Mouse (Mus musculus): ENCODE data around the gene Smim24.

Smim24 gene

GRCm38 (mm10) chr10:81408424-81408729 is 15.5 kb downstream of the Smim24 start:
- no peak for DNase-seq (ENCODE audit: low spot score in 2 of 2)

- peak in 1 of 2 experiments; percentile 81 for DNase-seq (ENCODE audit: low spot score in 2 of 2)
Measured at GRCm38 (mm10) chr10:81408871-81409291, 16.0 kb downstream of the Smim24 start.

GRCm38 (mm10) chr10:81409330-81409729 is 16.5 kb downstream of the Smim24 start:
- DNase-seq (ENCODE audit: low spot score in 2 of 2) = no peak

- no peak for DNase-seq (ENCODE audit: low spot score in 2 of 2)
Measured at GRCm38 (mm10) chr10:81410350-81410749, 17.5 kb downstream of the Smim24 start.

- DNase-seq (ENCODE audit: low spot score in 2 of 2) = no peak
Measured at GRCm38 (mm10) chr10:81410981-81411380, 18.1 kb downstream of the Smim24 start.

- DNase-seq (ENCODE audit: low spot score in 2 of 2) = peak; percentile 77 to 81
Measured at GRCm38 (mm10) chr10:81411471-81412400, 18.9 kb downstream of the Smim24 start.

GRCm38 (mm10) chr10:81412586-81413309 is 19.9 kb downstream of the Smim24 start:
- DNase-seq (ENCODE audit: low spot score in 2 of 2) = no peak

GRCm38 (mm10) chr10:81413310-81414261 is 20.7 kb downstream of the Smim24 start:
- DNase-seq (ENCODE audit: low spot score in 2 of 2) = peak; percentile 86 to 88

GRCm38 (mm10) chr10:81414682-81415081 is 21.8 kb downstream of the Smim24 start:
- peak in 1 of 2 experiments; percentile 71 for DNase-seq (ENCODE audit: low spot score in 2 of 2)

- no peak for DNase-seq (ENCODE audit: low spot score in 2 of 2)
Measured at GRCm38 (mm10) chr10:81415146-81415545, 22.3 kb downstream of the Smim24 start.

GRCm38 (mm10) chr10:81415549-81416310 is 22.9 kb downstream of the Smim24 start:
- no peak for DNase-seq (ENCODE audit: low spot score in 2 of 2)

GRCm38 (mm10) chr10:81416581-81417226 is 23.9 kb downstream of the Smim24 start:
- DNase-seq (ENCODE audit: low spot score in 2 of 2) = peak; percentile 92 to 93

GRCm38 (mm10) chr10:81417227-81418215 is 24.7 kb downstream of the Smim24 start:
- DNase-seq (ENCODE audit: low spot score in 2 of 2) = peak in 1 of 2 experiments; percentile 28

GRCm38 (mm10) chr10:81418216-81419070 is 25.6 kb downstream of the Smim24 start:
- DNase-seq (ENCODE audit: low spot score in 2 of 2) = peak; percentile 17 to 34

GRCm38 (mm10) chr10:81419111-81419928 is 26.5 kb downstream of the Smim24 start:
- DNase-seq (ENCODE audit: low spot score in 2 of 2) = peak; percentile 26 to 29

- DNase-seq (ENCODE audit: low spot score in 2 of 2) = peak in 1 of 2 experiments; percentile 32
Measured at GRCm38 (mm10) chr10:81420191-81420767, 27.4 kb downstream of the Smim24 start.
